ENCODE assay signal across 1 mouse cellular context in the genomic region with DNA sequence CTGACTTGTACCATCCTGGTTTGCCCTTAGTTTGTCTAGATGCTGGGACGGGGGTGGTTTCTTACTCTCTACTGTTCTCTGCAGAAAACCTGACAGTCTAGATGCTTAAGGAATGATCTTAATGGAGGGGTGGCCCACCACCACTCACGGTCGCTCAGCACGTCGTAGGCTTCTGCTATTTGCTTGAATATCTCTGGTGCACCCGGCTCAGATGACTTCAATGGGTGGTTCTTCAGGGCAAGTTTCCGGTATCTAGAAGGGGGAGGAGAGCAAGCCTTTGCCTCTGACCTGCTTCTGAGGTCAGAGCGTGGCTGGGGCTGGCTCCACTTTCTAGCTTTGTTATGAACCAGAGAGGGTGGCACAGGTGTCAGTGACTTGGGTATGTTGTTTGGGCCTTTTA.
TF ChIP-seq lines count a peak whose summit lies in the region.

No protein-coding gene starts in this region.

TF ChIP-seq in CH12.LX, 34 proteins besides CTCF, POLR2A, EP300 and RAD21 (continued from another document):
- TF ChIP-seq E2F4 (IDR thresholded peaks at IDR 0.05; ENCODE audit: insufficient replicate concordance, low read depth, low read length) (no peak), ZC3H11A (IDR thresholded peaks at IDR 0.05; ENCODE audit: low read depth, low read length) (no peak), MAX (IDR thresholded peaks at IDR 0.05; ENCODE audit: low read length) (peak; percentile 26; the same call in 1 of the 2 replicates), MYC (IDR thresholded peaks at IDR 0.05; ENCODE audit: low read depth, low read length) (peak; percentile 64; the same call in 1 of the 2 replicates), TCF12 (IDR thresholded peaks at IDR 0.05; ENCODE audit: low read depth, low read length) (peak; percentile 75), ZMIZ1 (IDR thresholded peaks at IDR 0.05; ENCODE audit: low read depth, low read length) (peak; percentile 45; the same call in 1 of the 2 replicates), POLR2AphosphoS2 (IDR thresholded peaks at IDR 0.05; ENCODE audit: low read depth, low read length) (peak; percentile 92; the same call in 1 of the 2 replicates), MAFK (IDR thresholded peaks at IDR 0.05; ENCODE audit: insufficient replicate concordance, low read length) (no peak), CHD1 (IDR thresholded peaks at IDR 0.05; ENCODE audit: low read depth, low read length) (no peak), USF2 (conservative IDR thresholded peaks at IDR 0.05; ENCODE audit: low read depth, low read length) (no peak; the same call in 1 of the 2 replicates), ELF1 (IDR thresholded peaks at IDR 0.05; ENCODE audit: low read depth, low read length) (peak; percentile 72), HCFC1 (IDR thresholded peaks at IDR 0.05; ENCODE audit: low read depth, low read length) (peak; percentile 52; the same call in 1 of the 2 replicates), IRF4 (IDR thresholded peaks at IDR 0.05; ENCODE audit: low read depth, low read length) (peak; percentile 22; the same call in 1 of the 2 replicates), SMC3 (IDR thresholded peaks at IDR 0.05; ENCODE audit: low read depth, low read length) (no peak), ZKSCAN1 (IDR thresholded peaks at IDR 0.05; ENCODE audit: borderline replicate concordance, low read depth, low read length) (no peak), ZNF384 (IDR thresholded peaks at IDR 0.05; ENCODE audit: low read depth, low read length) (no peak), NRF1 (IDR thresholded peaks at IDR 0.05; ENCODE audit: low read depth, low read length) (no peak), USF1 (IDR thresholded peaks at IDR 0.05; ENCODE audit: low read depth, low read length) (no peak), BHLHE40 (IDR thresholded peaks at IDR 0.05; ENCODE audit: low read depth, low read length) (no peak; the same call in 1 of the 2 replicates), NELFE (IDR thresholded peaks at IDR 0.05; ENCODE audit: low read depth, low read length) (peak; percentile 91), RCOR1 (conservative IDR thresholded peaks at IDR 0.05; ENCODE audit: low read depth, low read length) (no peak)
